22 mouse cellular contexts compared by ENCODE assay signal in the genomic region with DNA sequence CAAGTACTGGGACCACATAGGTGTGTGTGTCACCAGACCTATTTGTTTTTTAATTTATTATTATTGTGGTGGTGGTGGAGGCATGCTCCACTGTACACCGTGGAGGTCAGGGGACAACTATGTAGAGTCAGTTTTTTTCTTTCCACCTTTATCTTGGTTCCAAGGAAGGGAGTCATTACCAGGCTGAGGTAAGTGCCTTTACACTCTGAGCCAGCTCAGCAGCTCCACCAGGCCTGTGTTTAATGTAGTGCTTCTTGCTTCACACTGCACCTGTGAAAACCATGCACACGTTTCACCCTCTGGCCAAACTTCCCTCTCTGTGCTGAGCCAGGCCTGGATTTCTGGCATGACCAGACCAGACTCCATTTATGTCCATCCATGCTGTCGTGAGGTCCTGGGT. TPM values are rescaled to one million over a fixed set of nuclear protein-coding genes. Genes with fewer than 3 reads are reported as not detected.
DNase-seq lines count a peak whose midpoint lies in the region; ATAC-seq lines count a peak whose summit lies in the region.
"Had no signal": no experiment of that assay in that cellular context is flagged by ENCODE, and none has a peak within 500 bp of the region (broad histone marks: within the 10 kb centered on the region; RNA-seq: fewer than 3 reads in every experiment).

No protein-coding gene starts in this region.

- DNase-seq in testis, postnatal 10 days (ENCODE audit: low spot score), result peak; percentile 26
- no peak for DNase-seq in testis, postnatal 14 days (ENCODE audit: low spot score)
- DNase-seq in spleen, postnatal 10 days (ENCODE audit: low spot score in 2 of 2), result no peak
- no peak for DNase-seq in gastrocnemius, adult 18-20 months (ENCODE audit: low spot score)
- DNase-seq in B cell, adult 2 months, result no peak
- DNase-seq: adrenal gland, postnatal 14 days; cerebellum, adult 11-12 months; cerebellum, adult 9-10 months; cerebellum, postnatal 25 days; forebrain, postnatal 0 days; gastrocnemius, postnatal 36 days; heart, adult 18-20 months; heart, postnatal 14 days had no signal

- no peak overlapping the region for H3K4me3 ChIP-seq in intestine, embryonic 15.5 days (replicated peaks)
- no peak overlapping the region for H3K4me3 ChIP-seq in stomach, embryonic 16.5 days (replicated peaks; ENCODE audit: low read length)
- H3K4me3 ChIP-seq: embryonic facial prominence, embryonic 13.5 days; forebrain, embryonic 13.5 days; heart, embryonic 10.5 days; heart, embryonic 15.5 days; hindbrain, embryonic 13.5 days had no signal

- H3K9ac ChIP-seq in intestine, embryonic 15.5 days, result no peak overlapping the region
- H3K9ac ChIP-seq in stomach, embryonic 16.5 days (ENCODE audit: low read length), result no peak overlapping the region
- H3K9ac ChIP-seq: embryonic facial prominence, embryonic 13.5 days; forebrain, embryonic 13.5 days; forebrain, postnatal 0 days; heart, embryonic 15.5 days; hindbrain, embryonic 13.5 days had no signal

- H3K4me2 ChIP-seq in intestine, embryonic 15.5 days (replicated peaks), result no peak overlapping the region
- H3K4me2 ChIP-seq in stomach, embryonic 16.5 days (ENCODE audit: low read depth, low read length), result no peak overlapping the region
- H3K4me2 ChIP-seq: embryonic facial prominence, embryonic 13.5 days; forebrain, embryonic 13.5 days; heart, embryonic 15.5 days; hindbrain, embryonic 13.5 days had no signal

- H3K36me3 ChIP-seq in intestine, embryonic 15.5 days, result no peaks in the 10 kb centered on the region
- no peaks in the 10 kb centered on the region for H3K36me3 ChIP-seq in stomach, embryonic 16.5 days (ENCODE audit: control insufficient read depth, insufficient read depth, low read length)
- H3K36me3 ChIP-seq: heart, embryonic 10.5 days had no signal

- no peak overlapping the region for H3K27ac ChIP-seq in intestine, embryonic 15.5 days
- H3K27ac ChIP-seq in stomach, embryonic 16.5 days (ENCODE audit: low read length), result no peak overlapping the region
- H3K27ac ChIP-seq: embryonic facial prominence, embryonic 13.5 days; forebrain, embryonic 13.5 days; heart, embryonic 10.5 days; heart, embryonic 15.5 days; hindbrain, embryonic 13.5 days had no signal

- WGBS in intestine, embryonic 15.5 days, result 50% methylated on average over 3 of the region's 3 CpGs
- 40% methylated on average over 3 of the region's 3 CpGs for WGBS in stomach, embryonic 16.5 days

- H3K9me3 ChIP-seq in intestine, embryonic 15.5 days, result no peaks in the 10 kb centered on the region
- no peaks in the 10 kb centered on the region for H3K9me3 ChIP-seq in stomach, embryonic 16.5 days (replicated peaks; ENCODE audit: control insufficient read depth, low read length)
- H3K9me3 ChIP-seq: embryonic facial prominence, embryonic 13.5 days; forebrain, embryonic 13.5 days; heart, embryonic 10.5 days; heart, embryonic 15.5 days; hindbrain, embryonic 13.5 days had no signal

- ATAC-seq in intestine, embryonic 15.5 days, result peak; percentile 65
- ATAC-seq in stomach, embryonic 16.5 days (ENCODE audit: insufficient read depth, low FRiP score), result peak; percentile 40; the same call in 1 of the 2 replicates
- ATAC-seq: activated CD4-positive, CD25-positive, alpha-beta regulatory T cell, adult 4 months; forebrain, embryonic 13.5 days; forebrain, postnatal 0 days; Patski had no signal

- H3K27me3 ChIP-seq in intestine, embryonic 15.5 days (replicated peaks), result no peaks in the 10 kb centered on the region
- H3K27me3 ChIP-seq in stomach, embryonic 16.5 days (ENCODE audit: control insufficient read depth, insufficient read depth, low read length), result no peaks in the 10 kb centered on the region
- H3K27me3 ChIP-seq: embryonic facial prominence, embryonic 13.5 days; forebrain, embryonic 13.5 days; heart, embryonic 15.5 days; hindbrain, embryonic 13.5 days; Patski had no signal

- no peaks in the 10 kb centered on the region for H3K4me1 ChIP-seq in intestine, embryonic 15.5 days (replicated peaks)
- no peaks in the 10 kb centered on the region for H3K4me1 ChIP-seq in stomach, embryonic 16.5 days (ENCODE audit: control insufficient read depth, insufficient read depth, low read length)
- H3K4me1 ChIP-seq: embryonic facial prominence, embryonic 13.5 days; forebrain, embryonic 13.5 days; heart, embryonic 10.5 days; heart, embryonic 15.5 days; hindbrain, embryonic 13.5 days had no signal

RNA-seq across cellular contexts. Expression of a gene that starts 7.3 kb away (rescaled TPM):
- polyA plus RNA-seq in intestine, embryonic 15.5 days (2015; fragmentation: Nextera tagmentation; extraction: Ambion mirVana), result 11.8 and 12.4 TPM in 2 replicates
- 13.7 and 14.0 TPM in 2 replicates for polyA plus RNA-seq in stomach, embryonic 16.5 days (2015; fragmentation: Nextera tagmentation; extraction: Ambion mirVana)
- 1 to 10 TPM; 7.9 to 9.3 TPM for total RNA-seq in gastrocnemius, adult 18-20 months (2021)

RNA-seq across cellular contexts. Expression of a gene that starts 36.0 kb away (rescaled TPM):
- polyA plus RNA-seq in intestine, embryonic 15.5 days (2015; fragmentation: Nextera tagmentation; extraction: Ambion mirVana), result 12.0 and 12.1 TPM in 2 replicates
- polyA plus RNA-seq in stomach, embryonic 16.5 days (2015; fragmentation: Nextera tagmentation; extraction: Ambion mirVana), result 11.2 and 11.7 TPM in 2 replicates
- 1 to 10 TPM; 5.3 to 5.9 TPM for total RNA-seq in gastrocnemius, adult 18-20 months (2021)

RNA-seq across cellular contexts. Expression of a gene that starts 40.2 kb away (rescaled TPM):
- 9.1 and 9.4 TPM in 2 replicates for polyA plus RNA-seq in intestine, embryonic 15.5 days (2015; fragmentation: Nextera tagmentation; extraction: Ambion mirVana)
- polyA plus RNA-seq in stomach, embryonic 16.5 days (2015; fragmentation: Nextera tagmentation; extraction: Ambion mirVana), result 9.0 and 9.2 TPM in 2 replicates
- 1 to 10 TPM; 5.7 to 7.0 TPM for total RNA-seq in gastrocnemius, adult 18-20 months (2021)
